Mouse (Mus musculus) E14TG2a.4 (cell line): Measurements from ENCODE around the gene Ddx50.

ENCODE experiments used
- H3K27me3 ChIP-seq: 2 replicates; pipeline ENCODE4 v1.6.1; 2014; ENCODE audit warnings: low read length, control low read depth; ENCODE audit not compliant: insufficient read depth
- H3K36me3 ChIP-seq: 2 replicates; pipeline ENCODE4 v1.6.1; 2014; ENCODE audit warnings: low read length, control low read depth; ENCODE audit not compliant: insufficient read depth
- H3K4me1 ChIP-seq: replicated peaks from 2 replicates; pipeline ENCODE4 v1.6.1; 2014; ENCODE audit warnings: low read depth, low read length, control low read depth
- H3K4me3 ChIP-seq: replicated peaks from 2 replicates; pipeline ENCODE4 v1.5.1; 2014; ENCODE audit warnings: mild to moderate bottlenecking, low read length
- H3K9me3 ChIP-seq: 2 replicates; pipeline ENCODE4 v1.6.1; 2014; ENCODE audit warnings: low read length, control low read depth
- CTCF ChIP-seq: conservative IDR thresholded peaks from 2 replicates; pipeline ENCODE4 v1.5.1; 2014; ENCODE audit warnings: low read length
- NANOG ChIP-seq: IDR thresholded peaks from 2 replicates; pipeline ENCODE4 v1.6.1; 2014; ENCODE audit warnings: borderline replicate concordance, low read length, mixed read lengths
- POU5F1 ChIP-seq: IDR thresholded peaks from 2 replicates; pipeline ENCODE4 v1.6.1; 2014; ENCODE audit warnings: low read length, borderline replicate concordance

The Ddx50 gene

GRCm38 (mm10) chr10:62570126-62570871 is 80.7 kb downstream of the Ddx50 start:
- peaks cover 85% of the 10 kb centered on the region for H3K36me3 ChIP-seq
- no peaks in the 10 kb centered on the region for H3K9me3 ChIP-seq
- H3K27me3 ChIP-seq: no peaks in the 10 kb centered on the region
- TF ChIP-seq NANOG: no peak
- no peak overlapping the region for H3K4me3 ChIP-seq
- H3K4me1 ChIP-seq: no peaks in the 10 kb centered on the region; the same call in 1 of the 2 replicates

- H3K27me3 ChIP-seq: no peaks in the 10 kb centered on the region
- no peaks in the 10 kb centered on the region; the same call in 1 of the 2 replicates for H3K4me1 ChIP-seq
- no peak overlapping the region for H3K4me3 ChIP-seq
- TF ChIP-seq POU5F1 (no peak), NANOG (no peak), CTCF (no peak)
- H3K36me3 ChIP-seq: peaks cover 83% of the 10 kb centered on the region
- H3K9me3 ChIP-seq: no peaks in the 10 kb centered on the region
These were observed 82.2 kb downstream of the Ddx50 start for GRCm38 (mm10) chr10:62568861-62569260.
